1 mouse cellular context compared by ENCODE assay signal in the genomic region with DNA sequence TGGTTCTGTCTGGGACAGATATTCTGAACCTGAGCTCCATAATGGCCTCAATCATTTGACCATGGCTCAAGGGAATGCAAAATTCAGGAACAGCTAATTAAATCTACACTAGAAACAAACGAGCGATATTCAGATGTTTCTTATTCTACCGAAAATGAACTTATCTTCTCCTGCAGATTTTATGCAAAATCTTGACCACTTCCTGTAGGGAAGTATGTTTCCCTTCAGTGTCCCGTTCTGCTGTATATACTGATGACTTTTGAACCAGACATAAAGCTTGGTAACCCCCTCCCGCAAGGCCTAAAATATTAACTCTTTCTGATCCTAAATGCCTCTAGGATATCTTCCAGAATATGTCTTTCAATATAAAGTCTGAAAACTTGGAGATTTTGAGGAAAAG.
TF ChIP-seq lines count a peak whose summit lies in the region.

No protein-coding gene starts in this region.

TF ChIP-seq in MEL, 35 proteins besides CTCF, POLR2A, EP300 and RAD21 (continued from another document):
- TF ChIP-seq USF2 (IDR thresholded peaks at IDR 0.05; ENCODE audit: borderline replicate concordance in 1 of 2, insufficient read depth in 1 of 2, low read depth in 1 of 2, low read length in 2 of 2) = no peak
- TF ChIP-seq POLR2AphosphoS5 (IDR thresholded peaks at IDR 0.05; ENCODE audit: borderline replicate concordance, low read depth, low read length) = no peak
- TF ChIP-seq NELFE (IDR thresholded peaks at IDR 0.05; ENCODE audit: low read depth, low read length) = no peak
- TF ChIP-seq MAZ (IDR thresholded peaks at IDR 0.05; ENCODE audit: low read depth, low read length) = no peak
- no peak for TF ChIP-seq MAX (IDR thresholded peaks at IDR 0.05; ENCODE audit: low read length)
- TF ChIP-seq HCFC1 (IDR thresholded peaks at IDR 0.05; ENCODE audit: low read depth, low read length) = no peak
- TF ChIP-seq POLR2AphosphoS2 (IDR thresholded peaks at IDR 0.05; ENCODE audit: low read length) = no peak
- peak; percentile 81 for TF ChIP-seq TCF12 (IDR thresholded peaks at IDR 0.05; ENCODE audit: low read depth, low read length)
- TF ChIP-seq ELF1 (IDR thresholded peaks at IDR 0.05; ENCODE audit: low read depth, low read length) = no peak
- TF ChIP-seq CHD1 (IDR thresholded peaks at IDR 0.05; ENCODE audit: low read depth, low read length) = no peak
- TF ChIP-seq TBP (IDR thresholded peaks at IDR 0.05; ENCODE audit: low read depth, low read length) = no peak
- TF ChIP-seq MEF2A (IDR thresholded peaks at IDR 0.05; ENCODE audit: extremely low read depth, insufficient replicate concordance, low read depth, low read length, poor library complexity, severe bottlenecking) = no peak
- no peak; the same call in 1 of the 2 replicates for TF ChIP-seq MAFK (IDR thresholded peaks at IDR 0.05; ENCODE audit: borderline replicate concordance, low read depth, low read length)
- no peak for TF ChIP-seq NRF1 (IDR thresholded peaks at IDR 0.05; ENCODE audit: insufficient read depth, low read depth, low read length, poor library complexity, severe bottlenecking)
- TF ChIP-seq SMC3 (IDR thresholded peaks at IDR 0.05; ENCODE audit: low read depth, low read length) = no peak
- no peak for TF ChIP-seq ZNF384 (IDR thresholded peaks at IDR 0.05; ENCODE audit: low read depth, low read length)
- peak; percentile 81 for TF ChIP-seq TAL1 (IDR thresholded peaks at IDR 0.05; ENCODE audit: low read length)
- no peak for TF ChIP-seq BHLHE40 (IDR thresholded peaks at IDR 0.05; ENCODE audit: borderline replicate concordance, low read depth, low read length)
- TF ChIP-seq MYB (IDR thresholded peaks at IDR 0.05; ENCODE audit: low read depth, low read length) = no peak
- TF ChIP-seq ETS1 (IDR thresholded peaks at IDR 0.05; ENCODE audit: low read depth, low read length) = peak; percentile 60
- TF ChIP-seq MXI1 (IDR thresholded peaks at IDR 0.05; ENCODE audit: low read depth, low read length) = no peak
- peak; percentile 92 for TF ChIP-seq RCOR1 (IDR thresholded peaks at IDR 0.05; ENCODE audit: low read depth, low read length)
- TF ChIP-seq ZC3H11A (IDR thresholded peaks at IDR 0.05; ENCODE audit: low read depth, low read length) = 0 out of 2 replicates have a peak, but pooled peaks have one; percentile 3
- no peak for TF ChIP-seq CHD2 (IDR thresholded peaks at IDR 0.05; ENCODE audit: low read length)
- no peak for TF ChIP-seq KAT2A (conservative IDR thresholded peaks at IDR 0.05; ENCODE audit: low read depth, low read length)
- 0 out of 2 replicates have a peak, but pooled peaks have one; percentile 9 for TF ChIP-seq USF1 (IDR thresholded peaks at IDR 0.05; ENCODE audit: low read depth, low read length)
- no peak for TF ChIP-seq JUND (IDR thresholded peaks at IDR 0.05; ENCODE audit: low read depth, low read length)
- 0 out of 2 replicates have a peak, but pooled peaks have one; percentile 27 for TF ChIP-seq SIN3A (IDR thresholded peaks at IDR 0.05; ENCODE audit: low read length)
- peak; percentile 78 for TF ChIP-seq GATA1 (IDR thresholded peaks at IDR 0.05; ENCODE audit: low read depth, low read length)
- TF ChIP-seq E2F4 (IDR thresholded peaks at IDR 0.05; ENCODE audit: borderline replicate concordance, low read depth, low read length) = no peak
- no peak for TF ChIP-seq ZMIZ1 (IDR thresholded peaks at IDR 0.05; ENCODE audit: low read depth, low read length)
- TF ChIP-seq ZKSCAN1 (IDR thresholded peaks at IDR 0.05; ENCODE audit: low read depth, low read length) = no peak
